In the genomic region with DNA sequence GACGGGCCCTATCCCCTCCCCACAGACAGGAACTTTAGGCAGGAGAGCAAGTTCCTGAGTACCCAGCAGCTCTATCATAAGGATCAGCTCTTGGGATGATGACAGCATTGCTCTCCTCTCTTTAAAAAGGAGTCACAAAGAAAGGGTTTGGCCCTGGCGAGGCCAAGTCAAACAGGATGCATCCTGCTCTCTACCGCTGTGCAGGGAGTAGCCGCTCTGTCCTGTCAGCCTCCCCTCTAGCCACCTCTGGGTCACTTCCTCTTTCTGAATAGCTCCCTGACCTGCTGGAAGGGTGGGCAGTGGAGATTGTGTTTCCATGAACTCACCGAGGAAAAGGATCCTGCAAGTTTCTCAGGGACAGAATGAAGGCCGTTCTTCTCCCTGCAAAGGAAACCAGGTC, we compare ENCODE assay signal across 10 mouse cellular contexts.
A peak's percentile ranks its signal among the peaks of the same experiment; 100 is the strongest.
DNase-seq lines count a peak whose midpoint lies in the region; ATAC-seq lines count a peak whose summit lies in the region.
"Had no signal": no experiment of that assay in that cellular context is flagged by ENCODE, and none has a peak within 500 bp of the region (broad histone marks: within the 10 kb centered on the region; RNA-seq: fewer than 3 reads in every experiment).

No protein-coding gene starts in this region.

- no peaks in the 10 kb centered on the region for H3K27me3 ChIP-seq in liver, embryonic 11.5 days (replicated peaks; ENCODE audit: control insufficient read depth, insufficient read depth, low read length)
- H3K27me3 ChIP-seq in kidney, embryonic 15.5 days = no peaks in the 10 kb centered on the region

- no peak overlapping the region for H3K4me3 ChIP-seq in liver, embryonic 11.5 days (ENCODE audit: low read depth, low read length)
- H3K4me3 ChIP-seq in kidney, embryonic 15.5 days (replicated peaks) = no peak overlapping the region
- H3K4me3 ChIP-seq: erythroblast, embryonic 14.5 days had no signal

- H3K9ac ChIP-seq in liver, embryonic 11.5 days (ENCODE audit: low read depth, low read length) = 0 out of 2 replicates have a peak overlapping the region, but pooled peaks have one; percentile 30
- H3K9ac ChIP-seq in kidney, embryonic 15.5 days = no peak overlapping the region

- peak overlapping the region; percentile 43 for H3K4me2 ChIP-seq in liver, embryonic 11.5 days
- H3K4me2 ChIP-seq in kidney, embryonic 15.5 days = no peak overlapping the region

- no peaks in the 10 kb centered on the region for H3K9me3 ChIP-seq in liver, embryonic 11.5 days (ENCODE audit: control insufficient read depth, low read length)
- no peaks in the 10 kb centered on the region for H3K9me3 ChIP-seq in kidney, embryonic 15.5 days (replicated peaks)

- DNase-seq in liver, embryonic 11.5 days (ENCODE audit: low spot score) = no peak
- DNase-seq in liver = no peak
- peak; percentile 63 for DNase-seq in heart, adult 8-10 months (ENCODE audit: low spot score)
- DNase-seq in lung, postnatal 4 days = peak; percentile 60 to 74
- DNase-seq in natural killer cell, adult 2 months (ENCODE audit: low spot score in 2 of 2) = no peak
- no peak for DNase-seq in embryo, embryonic 10.5 days (ENCODE audit: low spot score)
- no peak for DNase-seq in gastrocnemius, adult 18-20 months (ENCODE audit: low spot score)
- DNase-seq: thymus, adult 2 months had no signal

- H3K27ac ChIP-seq in liver, embryonic 11.5 days (ENCODE audit: low read depth, low read length) = no peak overlapping the region
- peak overlapping the region; percentile 76 for H3K27ac ChIP-seq in kidney, embryonic 15.5 days

- no peaks in the 10 kb centered on the region for H3K36me3 ChIP-seq in liver, embryonic 11.5 days (ENCODE audit: control insufficient read depth, insufficient read depth, low read length)
- no peaks in the 10 kb centered on the region for H3K36me3 ChIP-seq in kidney, embryonic 15.5 days

- H3K4me1 ChIP-seq in liver, embryonic 11.5 days (replicated peaks; ENCODE audit: control insufficient read depth, insufficient read depth, low read length) = peaks cover 28% of the 10 kb centered on the region
- peaks cover 23% of the 10 kb centered on the region for H3K4me1 ChIP-seq in kidney, embryonic 15.5 days

- 0 out of 2 replicates have a peak, but pooled peaks have one; percentile 44 for ATAC-seq in liver, embryonic 11.5 days (replicated peaks; ENCODE audit: low FRiP score)
- peak; percentile 74 for ATAC-seq in kidney, embryonic 15.5 days (replicated peaks; ENCODE audit: low FRiP score)

- WGBS in liver, embryonic 11.5 days = 35% methylated on average over 6 of the region's 6 CpGs
- WGBS in kidney, embryonic 15.5 days = 18% methylated on average over 6 of the region's 6 CpGs

Comparison
In these comparisons a context has a peak if more than half of its experiments do, and no peak if none do; other contexts are left out.
1. DNase-seq: peak in heart, adult 8-10 months (single experiment) and lung, postnatal 4 days (2 of 2); none in liver, embryonic 11.5 days (single experiment), liver (single experiment), natural killer cell, adult 2 months (0 of 2), embryo, embryonic 10.5 days (single experiment) and gastrocnemius, adult 18-20 months (single experiment).